Comparison of ENCODE assay signal across 11 mouse cellular contexts in the genomic region with DNA sequence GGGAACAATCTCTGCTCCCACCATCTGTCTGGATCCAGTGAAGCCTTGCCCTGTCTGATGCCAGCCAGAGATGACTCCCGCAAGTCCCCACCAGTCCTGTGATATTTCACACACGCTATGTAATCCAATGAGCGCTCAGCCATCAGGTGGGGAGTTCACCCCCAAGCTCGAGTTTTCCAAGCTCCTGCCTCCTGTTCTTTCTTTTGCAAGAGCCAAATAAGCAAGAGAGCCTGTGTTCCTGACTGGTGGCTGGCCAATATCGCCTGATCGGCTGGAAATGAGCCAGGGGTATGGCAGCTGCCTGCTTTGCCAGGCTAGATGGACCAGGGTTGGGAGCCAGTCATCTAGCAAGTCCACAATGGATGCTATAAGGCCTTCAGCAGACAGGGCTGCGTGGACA.
DNase-seq lines count a peak whose midpoint lies in the region; ATAC-seq lines count a peak whose summit lies in the region.
"Had no signal": no experiment of that assay in that cellular context is flagged by ENCODE, and none has a peak within 500 bp of the region (broad histone marks: within the 10 kb centered on the region; RNA-seq: fewer than 3 reads in every experiment).

No protein-coding gene starts in this region.

- peak; percentile 35 to 60 for DNase-seq in adrenal gland, adult (ENCODE audit: inconsistent age in 2 of 2, low spot score in 1 of 2)
- no peak for DNase-seq in adrenal gland, adult 18-20 months (ENCODE audit: low spot score in 2 of 2)
- DNase-seq in left cerebral cortex, postnatal 4 days, result peak; percentile 94
- DNase-seq in left cerebral cortex, adult 18-20 months (ENCODE audit: low spot score in 2 of 2), result no peak
- peak; percentile 64 for DNase-seq in brain, embryonic 18.5 days (ENCODE audit: low read depth, low spot score)
- peak; percentile 66 to 70 for DNase-seq in layer of hippocampus, postnatal 10 days (ENCODE audit: low spot score in 2 of 2)
- no peak for DNase-seq in thymus, postnatal 25 days
- DNase-seq: gastrocnemius, postnatal 36 days; kidney, adult 9 months; liver, embryonic 13.5 days had no signal

- intact Hi-C loops in left cerebral cortex, postnatal 4 days (cut with DNase I), result no loop called here

- ATAC-seq in activated CD4-positive, CD25-positive, alpha-beta regulatory T cell, adult 4 months, result no peak

Comparison
In these comparisons a context has a peak if more than half of its experiments do, and no peak if none do; other contexts are left out.
1. DNase-seq: peak in adrenal gland, adult (2 of 2), left cerebral cortex, postnatal 4 days (single experiment), brain, embryonic 18.5 days (single experiment) and layer of hippocampus, postnatal 10 days (2 of 2); none in adrenal gland, adult 18-20 months (0 of 2), left cerebral cortex, adult 18-20 months (0 of 2) and thymus, postnatal 25 days (single experiment).